Mouse (Mus musculus) heart, embryonic 13.5 days (tissue): ENCODE data around the gene Znrf1. TPM values are rescaled to one million over a fixed set of nuclear protein-coding genes. Genes with fewer than 3 reads are reported as not detected.
A peak's percentile ranks its signal among the peaks of the same experiment; 100 is the strongest.

Source experiments
- ATAC-seq: fragments of 200-750 bp; cut with Nextera tagmentation; 2 replicates; pipeline ENCODE4 v1.8.0; 2017; ENCODE audit warnings: moderate TSS enrichment; ENCODE audit not compliant: insufficient number of reproducible peaks, low FRiP score, low TSS enrichment; ENCODE audit errors: extremely low read depth
- H3K27ac ChIP-seq: fragments of 300-500 bp; sonication (generic); replicated peaks from 2 replicates; pipeline ENCODE4 v1.5.1; 2015; ENCODE audit warnings: moderate library complexity, mild to moderate bottlenecking, inconsistent platforms
- H3K27me3 ChIP-seq: fragments of 300-500 bp; sonication (generic); replicated peaks from 2 replicates; pipeline ENCODE4 v1.6.1; 2015; ENCODE audit warnings: mild to moderate bottlenecking, inconsistent platforms
- H3K36me3 ChIP-seq: fragments of 300-500 bp; sonication (generic); 2 replicates; pipeline ENCODE4 v1.6.1; 2015; ENCODE audit warnings: mild to moderate bottlenecking, inconsistent platforms
- H3K4me1 ChIP-seq: fragments of 300-500 bp; sonication (generic); 2 replicates; pipeline ENCODE4 v1.6.1; 2015; ENCODE audit warnings: inconsistent platforms
- H3K4me2 ChIP-seq: fragments of 300-500 bp; sonication (generic); 2 replicates; pipeline ENCODE4 v1.6.1; 2015; ENCODE audit warnings: inconsistent platforms, mild to moderate bottlenecking, moderate library complexity
- H3K4me3 ChIP-seq: fragments of 300-500 bp; sonication (generic); 2 replicates; pipeline ENCODE4 v1.5.1; 2015; ENCODE audit warnings: moderate library complexity, mild to moderate bottlenecking, inconsistent platforms
- H3K9ac ChIP-seq: fragments of 300-500 bp; sonication (generic); 2 replicates; pipeline ENCODE4 v1.6.1; 2015; ENCODE audit warnings: inconsistent platforms, mild to moderate bottlenecking, moderate library complexity
- H3K9me3 ChIP-seq: fragments of 300-500 bp; sonication (generic); 2 replicates; pipeline ENCODE4 v1.6.1; 2016; ENCODE audit warnings: inconsistent platforms
- WGBS: fragments of 180-500 bp; shearing (Covaris S2); methylation state at CpG from one replicate; pipeline ENCODE4 v1.1.7; 2015; ENCODE audit warnings: mixed read lengths; 5-methylcytosine and 5-hydroxymethylcytosine counted together
- polyA plus RNA-seq: library from polyadenylated mRNA; unstranded; fragments of >200 nt; fragmentation: Nextera tagmentation; extraction: Ambion mirVana; gene quantifications from 2 replicates; pipeline ENCODE4 v1.2.1, GENCODE M21; 2015

The Znrf1 gene
- polyA plus RNA-seq, 1 experiment from 2014 or later, result 20.1 TPM

DNA sequence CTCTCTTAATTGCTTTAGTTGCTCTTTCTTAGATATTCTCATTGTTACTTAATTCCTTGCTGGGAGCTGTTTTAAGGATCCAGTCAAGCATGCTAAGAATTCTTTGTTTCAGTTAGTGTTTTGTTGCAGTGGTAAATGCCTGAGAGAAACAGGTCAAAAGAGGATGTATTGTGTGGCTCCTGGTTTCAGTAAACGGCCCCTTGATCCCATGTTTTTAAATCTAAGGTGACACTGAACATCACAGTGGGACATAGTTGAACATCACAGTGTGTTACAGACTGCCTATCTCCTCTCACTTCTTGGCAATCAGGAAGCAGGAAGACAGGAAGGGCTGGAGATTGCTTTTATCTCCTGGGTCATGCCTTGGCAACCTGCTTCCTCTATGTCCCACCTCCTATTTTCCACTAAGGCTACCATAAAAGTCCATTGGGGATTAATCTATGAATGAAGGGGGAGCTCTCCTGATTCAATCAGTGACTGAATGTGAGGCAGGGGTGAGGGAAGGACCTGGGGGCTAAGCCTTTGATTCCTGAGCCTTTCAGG lies 121.5 kb downstream of the Znrf1 start:
- Histone ChIP-seq H3K9ac (no peak overlapping the region), H3K4me3 (no peak overlapping the region), H3K27me3 (no peaks in the 10 kb centered on the region), H3K4me1 (peaks cover 28% of the 10 kb centered on the region), H3K36me3 (peaks cover 18% of the 10 kb centered on the region), H3K9me3 (no peaks in the 10 kb centered on the region), H3K4me2 (no peak overlapping the region), H3K27ac (peak overlapping the region; percentile 74)
- WGBS, result 43% methylated on average over 1 of the region's 1 CpGs
- ATAC-seq, result no peak

DNA sequence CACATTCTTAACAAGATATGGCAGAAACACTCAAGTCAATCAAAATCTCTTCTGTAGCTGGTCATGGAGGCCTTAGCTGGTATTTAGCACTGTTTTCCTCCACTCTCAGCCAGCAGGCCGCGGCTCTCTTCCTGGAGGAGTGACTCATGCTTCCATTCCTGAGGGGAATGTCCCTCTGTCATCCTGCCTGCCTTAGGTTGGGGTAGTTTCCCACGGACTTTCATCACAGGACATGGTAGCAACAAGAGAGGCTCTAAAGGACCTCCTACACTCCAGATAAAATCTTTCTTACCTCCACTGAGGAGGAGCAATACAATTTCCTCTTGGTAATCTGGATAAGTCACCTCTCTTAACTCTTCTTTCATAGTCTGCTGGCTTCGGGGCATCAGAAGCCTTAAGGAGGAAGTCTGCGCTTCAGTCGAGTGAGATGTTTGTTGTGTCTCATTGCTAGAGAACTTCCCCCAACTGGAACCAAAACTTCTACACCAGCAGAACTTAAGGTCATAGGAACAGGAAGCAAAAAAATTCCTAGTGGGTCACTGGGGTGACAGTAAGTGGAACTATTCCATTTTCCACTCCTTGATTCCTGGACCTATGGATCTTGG lies 123.0 kb downstream of the Znrf1 start:
- WGBS, result 40% methylated on average over 6 of the region's 6 CpGs
- no peaks in the 10 kb centered on the region for H3K9me3 ChIP-seq
- no peak for ATAC-seq

DNA sequence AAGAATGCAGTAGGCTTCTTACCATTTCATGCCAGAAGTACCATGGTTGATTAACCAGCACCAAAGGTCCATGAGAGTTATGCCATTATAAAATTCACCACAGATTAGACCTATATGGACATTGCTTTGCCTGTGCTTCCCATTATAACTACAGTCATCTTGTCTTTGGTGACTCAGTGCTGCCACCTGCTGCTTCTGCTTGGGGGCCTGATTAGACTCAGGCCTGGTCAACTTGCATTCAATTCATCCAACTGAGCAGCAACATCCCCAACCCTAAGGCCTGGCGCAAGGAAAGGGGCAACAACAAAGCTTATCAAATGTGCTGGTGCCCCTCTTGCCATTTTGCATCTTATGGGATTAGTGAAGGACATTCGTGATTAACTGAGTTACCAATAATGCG lies 126.6 kb downstream of the Znrf1 start:
- H3K4me2 ChIP-seq, result no peak overlapping the region
- no peak overlapping the region for H3K27ac ChIP-seq
- peaks cover 25% of the 10 kb centered on the region for H3K4me1 ChIP-seq
- peaks cover 36% of the 10 kb centered on the region for H3K36me3 ChIP-seq
- no peak overlapping the region for H3K9ac ChIP-seq
- ATAC-seq, result no peak
- no peak overlapping the region for H3K4me3 ChIP-seq
- H3K27me3 ChIP-seq, result no peaks in the 10 kb centered on the region
- WGBS, result 87% methylated on average over 3 of the region's 3 CpGs
- no peaks in the 10 kb centered on the region for H3K9me3 ChIP-seq

More for the DNA sequence above, 123.0 kb downstream of the Znrf1 start:
- H3K36me3 ChIP-seq, result peaks cover 18% of the 10 kb centered on the region
- peak overlapping the region; percentile 74 for H3K27ac ChIP-seq
- H3K4me3 ChIP-seq, result no peak overlapping the region
- H3K4me2 ChIP-seq, result no peak overlapping the region
- H3K27me3 ChIP-seq, result no peaks in the 10 kb centered on the region
- no peak overlapping the region for H3K9ac ChIP-seq
- H3K4me1 ChIP-seq, result peaks cover 28% of the 10 kb centered on the region

DNA sequence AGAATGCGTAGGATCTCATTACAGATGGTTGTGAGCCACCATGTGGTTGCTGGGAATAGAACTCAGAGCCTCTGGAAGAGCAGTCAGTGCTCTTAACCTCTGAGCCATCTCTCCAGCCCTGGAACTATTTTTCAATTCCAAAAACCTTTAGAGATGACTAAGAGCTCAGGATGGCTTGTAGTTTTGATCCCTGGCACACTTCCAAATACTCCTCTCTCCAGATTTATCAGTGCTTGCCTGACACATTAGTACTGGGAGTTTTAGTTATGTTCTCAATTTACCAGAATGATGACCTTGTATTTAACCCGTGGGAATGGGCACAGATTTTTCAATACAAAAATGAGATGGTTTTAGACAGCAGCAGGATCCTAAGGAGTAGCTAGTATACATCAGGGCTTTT lies 130.9 kb downstream of the Znrf1 start:
- Histone ChIP-seq H3K27me3 (no peaks in the 10 kb centered on the region), H3K36me3 (peaks cover 59% of the 10 kb centered on the region), H3K9ac (no peak overlapping the region), H3K4me3 (no peak overlapping the region), H3K9me3 (peaks cover 9% of the 10 kb centered on the region; the same call in 1 of the 2 replicates), H3K27ac (no peak overlapping the region), H3K4me2 (no peak overlapping the region), H3K4me1 (0 out of 2 replicates have a peak, but pooled peaks cover 3% of the 10 kb centered on the region)
- ATAC-seq, result no peak
- 79% methylated on average over 2 of the region's 2 CpGs for WGBS

Other genes with a start within 250 kb of the Znrf1 start
- gene Rfwd3, start 235.9 kb upstream of the Znrf1 start, polyA plus RNA-seq, result 34.6 and 36.1 TPM in 2 replicates
- 2.8 TPM in 2 replicates for gene Mlkl, start 197.9 kb upstream of the Znrf1 start, polyA plus RNA-seq
- not detected in 2 replicates for gene Fa2h, start 142.3 kb upstream of the Znrf1 start, polyA plus RNA-seq
- gene Wdr59, start 14.0 kb upstream of the Znrf1 start, polyA plus RNA-seq, result 3.6 and 4.3 TPM in 2 replicates
- gene Ldhd, start 94.3 kb downstream of the Znrf1 start, polyA plus RNA-seq, result 0.44 and 0.65 TPM in 2 replicates
- gene Zfp1, start 107.3 kb downstream of the Znrf1 start, polyA plus RNA-seq, result 12.9 and 13.8 TPM in 2 replicates
- gene Ctrb1, start 154.9 kb downstream of the Znrf1 start, polyA plus RNA-seq, result 1.9 TPM in 1 of 2 replicates, not detected in the other
- 40.2 and 43.4 TPM in 2 replicates for gene Bcar1, start 207.7 kb downstream of the Znrf1 start, polyA plus RNA-seq